Mouse (Mus musculus): Measurements from ENCODE around the gene Kcnj16. TPM values are rescaled to one million over a fixed set of nuclear protein-coding genes. Genes with fewer than 3 reads are reported as not detected.

Kcnj16 gene
- polyA plus RNA-seq (2014; fragmentation: Illumina TruSeq; extraction: RNeasy Lipid Tissue Mini Kit (QIAGEN cat#74804); ENCODE audit: low read depth, low replicate concordance), result 1,087 TPM

GRCm38 (mm10) chr11:110967762-110968135 lies at the start of gene Kcnj16:
Gene Kcnj16, plus strand, starts transcription at chr11:110968033.

GRCm38 (mm10) chr11:111065635-111066298 lies 97.9 kb downstream of the Kcnj16 start, which contains the start of gene Kcnj2:
Gene Kcnj2, plus strand, starts transcription at chr11:111066164.

Other genes with a start within 250 kb of the Kcnj16 start
- 3.4 TPM for gene Kcnj2, start 98.1 kb downstream of the Kcnj16 start, polyA plus RNA-seq (2014; fragmentation: Illumina TruSeq; extraction: RNeasy Lipid Tissue Mini Kit (QIAGEN cat#74804); ENCODE audit: low read depth, low replicate concordance)